In the genomic region with DNA sequence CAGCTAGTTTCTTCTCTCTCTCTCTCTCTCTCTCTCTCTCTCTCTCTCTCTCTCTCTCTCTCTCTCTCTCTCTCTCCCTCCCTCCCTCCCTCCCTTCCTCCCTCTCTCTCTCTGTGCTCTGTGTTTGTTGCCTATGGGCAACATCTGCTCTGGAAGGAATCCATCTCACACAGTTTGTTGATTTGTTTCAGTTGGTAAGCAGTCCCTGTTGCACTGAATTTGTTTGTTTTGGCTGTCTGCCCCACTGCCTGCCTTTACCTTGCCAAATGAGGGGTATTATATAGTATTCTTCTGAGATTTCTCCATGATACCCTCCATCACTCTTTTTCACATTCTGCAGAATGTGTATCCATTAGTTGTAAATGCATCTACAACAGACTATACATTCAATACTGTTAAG, we compare ENCODE assay signal across 29 mouse cellular contexts.
DNase-seq lines count a peak whose midpoint lies in the region; ATAC-seq and TF ChIP-seq lines count a peak whose summit lies in the region.
"Had no signal": no experiment of that assay in that cellular context is flagged by ENCODE, and none has a peak within 500 bp of the region (broad histone marks: within the 10 kb centered on the region; RNA-seq: fewer than 3 reads in every experiment).

No protein-coding gene starts in this region.

- no peak for TF ChIP-seq CTCF in lung, embryonic 14.5 days (IDR thresholded peaks at IDR 0.05; ENCODE audit: low read depth)

- H3K4me3 ChIP-seq in hindbrain, embryonic 13.5 days, result no peak overlapping the region
- no peak overlapping the region for H3K4me3 ChIP-seq in hindbrain, embryonic 12.5 days
- no peak overlapping the region for H3K4me3 ChIP-seq in lung, embryonic 14.5 days (ENCODE audit: low read depth, low read length)
- no peak overlapping the region for H3K4me3 ChIP-seq in hindbrain, embryonic 16.5 days (ENCODE audit: low read length)
- H3K4me3 ChIP-seq: embryonic facial prominence, embryonic 12.5 days; forebrain, embryonic 10.5 days; heart, embryonic 13.5 days; intestine, embryonic 15.5 days; liver, embryonic 12.5 days; midbrain, embryonic 15.5 days; myocyte; stomach, embryonic 15.5 days had no signal

- H3K27ac ChIP-seq in hindbrain, embryonic 13.5 days, result no peak overlapping the region
- H3K27ac ChIP-seq in hindbrain, embryonic 12.5 days, result no peak overlapping the region
- H3K27ac ChIP-seq in lung, embryonic 14.5 days (ENCODE audit: low read depth), result no peak overlapping the region
- no peak overlapping the region for H3K27ac ChIP-seq in hindbrain, embryonic 16.5 days (ENCODE audit: low read depth, low read length)
- H3K27ac ChIP-seq: embryonic facial prominence, embryonic 12.5 days; forebrain, embryonic 10.5 days; heart, embryonic 13.5 days; intestine, embryonic 15.5 days; liver, embryonic 12.5 days; macrophage; midbrain, embryonic 15.5 days; stomach, embryonic 15.5 days had no signal

- H3K4me2 ChIP-seq in hindbrain, embryonic 13.5 days, result no peak overlapping the region
- H3K4me2 ChIP-seq in hindbrain, embryonic 12.5 days (replicated peaks), result no peak overlapping the region
- H3K4me2 ChIP-seq in lung, embryonic 14.5 days, result no peak overlapping the region
- H3K4me2 ChIP-seq in hindbrain, embryonic 16.5 days (ENCODE audit: low read length), result no peak overlapping the region
- H3K4me2 ChIP-seq: embryonic facial prominence, embryonic 12.5 days; heart, embryonic 13.5 days; intestine, embryonic 15.5 days; liver, embryonic 12.5 days; midbrain, embryonic 15.5 days; stomach, embryonic 15.5 days had no signal

- H3K27me3 ChIP-seq in hindbrain, embryonic 13.5 days, result no peaks in the 10 kb centered on the region
- no peaks in the 10 kb centered on the region for H3K27me3 ChIP-seq in hindbrain, embryonic 12.5 days
- no peaks in the 10 kb centered on the region for H3K27me3 ChIP-seq in lung, embryonic 14.5 days (ENCODE audit: insufficient read depth, low read length)
- H3K27me3 ChIP-seq in hindbrain, embryonic 16.5 days (replicated peaks; ENCODE audit: control insufficient read depth, insufficient read depth, low read length), result no peaks in the 10 kb centered on the region
- H3K27me3 ChIP-seq: embryonic facial prominence, embryonic 12.5 days; heart, embryonic 13.5 days; intestine, embryonic 15.5 days; liver, embryonic 12.5 days; midbrain, embryonic 15.5 days; stomach, embryonic 15.5 days had no signal

- no peaks in the 10 kb centered on the region for H3K4me1 ChIP-seq in hindbrain, embryonic 13.5 days (replicated peaks)
- H3K4me1 ChIP-seq in hindbrain, embryonic 12.5 days, result no peaks in the 10 kb centered on the region
- H3K4me1 ChIP-seq in lung, embryonic 14.5 days (ENCODE audit: insufficient read depth), result no peaks in the 10 kb centered on the region
- H3K4me1 ChIP-seq in hindbrain, embryonic 16.5 days (ENCODE audit: control insufficient read depth, insufficient read depth, low read depth, low read length), result no peaks in the 10 kb centered on the region
- H3K4me1 ChIP-seq: embryonic facial prominence, embryonic 12.5 days; heart, embryonic 13.5 days; intestine, embryonic 15.5 days; liver, embryonic 12.5 days; midbrain, embryonic 15.5 days; stomach, embryonic 15.5 days had no signal

- peak; percentile 52; the same call in 1 of the 2 replicates for ATAC-seq in hindbrain, embryonic 13.5 days (ENCODE audit: low FRiP score)
- ATAC-seq in hindbrain, embryonic 12.5 days (ENCODE audit: low FRiP score), result no peak
- ATAC-seq in lung, embryonic 14.5 days (ENCODE audit: insufficient read depth), result no peak
- ATAC-seq in hindbrain, embryonic 16.5 days, result peak; percentile 69
- ATAC-seq: forebrain, embryonic 16.5 days; intestine, embryonic 15.5 days; liver, embryonic 12.5 days; liver, postnatal 0 days; lung, postnatal 0 days; midbrain, embryonic 15.5 days had no signal

- H3K9me3 ChIP-seq in hindbrain, embryonic 13.5 days, result no peaks in the 10 kb centered on the region
- no peaks in the 10 kb centered on the region for H3K9me3 ChIP-seq in hindbrain, embryonic 12.5 days (replicated peaks)
- H3K9me3 ChIP-seq in lung, embryonic 14.5 days (ENCODE audit: low read depth, low read length), result no peaks in the 10 kb centered on the region
- no peaks in the 10 kb centered on the region; the same call in 1 of the 2 replicates for H3K9me3 ChIP-seq in hindbrain, embryonic 16.5 days (ENCODE audit: control insufficient read depth, low read length)
- H3K9me3 ChIP-seq: embryonic facial prominence, embryonic 12.5 days; forebrain, embryonic 10.5 days; heart, embryonic 13.5 days; intestine, embryonic 15.5 days; liver, embryonic 12.5 days; midbrain, embryonic 15.5 days; stomach, embryonic 15.5 days had no signal

- peak; percentile 7 for DNase-seq in lung, embryonic 14.5 days
- DNase-seq in lung, postnatal 10 days, result no peak
- DNase-seq in NIH3T3 (ENCODE audit: low read depth), result peak; percentile 70
- no peak for DNase-seq in gastrocnemius, adult 8-10 months (ENCODE audit: low spot score in 2 of 2)
- DNase-seq in layer of hippocampus, postnatal 25 days (ENCODE audit: extremely low spot score in 1 of 2, low spot score in 1 of 2), result no peak
- DNase-seq: adrenal gland, postnatal 14 days; B cell, adult 2 months; cerebellum, adult 11-12 months; cerebellum, postnatal 14 days; gastrocnemius, postnatal 10 days; heart, postnatal 10 days; kidney, adult 2 months; kidney, postnatal 10 days; liver, postnatal 0 days; right cerebral cortex, postnatal 25 days had no signal

- no peak overlapping the region for H3K9ac ChIP-seq in hindbrain, embryonic 13.5 days
- no peak overlapping the region for H3K9ac ChIP-seq in hindbrain, embryonic 12.5 days
- no peak overlapping the region for H3K9ac ChIP-seq in lung, embryonic 14.5 days
- no peak overlapping the region for H3K9ac ChIP-seq in hindbrain, embryonic 16.5 days (ENCODE audit: low read depth, low read length)
- H3K9ac ChIP-seq: embryonic facial prominence, embryonic 12.5 days; heart, embryonic 13.5 days; intestine, embryonic 15.5 days; liver, embryonic 12.5 days; liver, postnatal 0 days; midbrain, embryonic 15.5 days; stomach, embryonic 15.5 days had no signal

- H3K36me3 ChIP-seq in hindbrain, embryonic 13.5 days, result no peaks in the 10 kb centered on the region
- H3K36me3 ChIP-seq in hindbrain, embryonic 12.5 days, result no peaks in the 10 kb centered on the region
- H3K36me3 ChIP-seq in lung, embryonic 14.5 days (ENCODE audit: insufficient read depth), result no peaks in the 10 kb centered on the region
- no peaks in the 10 kb centered on the region for H3K36me3 ChIP-seq in hindbrain, embryonic 16.5 days (ENCODE audit: control insufficient read depth, insufficient read depth, low read length)
- H3K36me3 ChIP-seq: embryonic facial prominence, embryonic 12.5 days; forebrain, embryonic 10.5 days; heart, embryonic 13.5 days; intestine, embryonic 15.5 days; liver, embryonic 12.5 days; midbrain, embryonic 15.5 days; stomach, embryonic 15.5 days had no signal

Comparison
In these comparisons a context has a peak if more than half of its experiments do, and no peak if none do; other contexts are left out.
1. ATAC-seq: peak in hindbrain, embryonic 13.5 days (single experiment) and hindbrain, embryonic 16.5 days (single experiment); none in hindbrain, embryonic 12.5 days (single experiment) and lung, embryonic 14.5 days (single experiment).
2. DNase-seq: peak in lung, embryonic 14.5 days (single experiment) and NIH3T3 (single experiment); none in lung, postnatal 10 days (single experiment), gastrocnemius, adult 8-10 months (0 of 2) and layer of hippocampus, postnatal 25 days (0 of 2).